ENCODE assay signal across 19 mouse cellular contexts in genomic region chr3:71103550-71103949, GRCm38 (mm10).
"Had no signal": no experiment of that assay in that cellular context is flagged by ENCODE, and none has a peak within 500 bp of the region (broad histone marks: within the 10 kb centered on the region; RNA-seq: fewer than 3 reads in every experiment).

No protein-coding gene starts in this region.

- H3K36me3 ChIP-seq: liver, embryonic 13.5 days; neural tube, embryonic 13.5 days had no signal

- H3K27me3 ChIP-seq: liver, embryonic 13.5 days; neural tube, embryonic 13.5 days had no signal

- H3K27ac ChIP-seq: kidney, postnatal 0 days; layer of hippocampus, adult 2 months; liver, embryonic 13.5 days; neural tube, embryonic 13.5 days; stomach, postnatal 0 days had no signal

- H3K9me3 ChIP-seq: liver, embryonic 13.5 days; neural tube, embryonic 13.5 days had no signal

- H3K4me2 ChIP-seq: liver, embryonic 13.5 days; neural tube, embryonic 13.5 days had no signal

- DNase-seq: kidney, adult 2 months; kidney, postnatal 25 days; layer of hippocampus, adult 9-11 months; liver, embryonic 13.5 days; lung, adult 2 months; lung, postnatal 14 days; lung, postnatal 4 days; right cerebral cortex, adult 18-20 months; right cerebral cortex, postnatal 14 days; right cerebral cortex, postnatal 4 days; thymus, adult 2 months; thymus, postnatal 14 days; thymus, postnatal 4 days had no signal

- ATAC-seq: intestine, postnatal 0 days had no signal

- H3K9ac ChIP-seq: liver, embryonic 13.5 days; neural tube, embryonic 13.5 days had no signal

- H3K4me3 ChIP-seq: layer of hippocampus, adult 2 months; liver, embryonic 13.5 days; myocyte; neural tube, embryonic 13.5 days had no signal

- H3K4me1 ChIP-seq: liver, embryonic 13.5 days; neural tube, embryonic 13.5 days had no signal
